Mouse (Mus musculus): Measurements from ENCODE around the gene Mtif2. TPM values are rescaled to one million over a fixed set of nuclear protein-coding genes. Genes with fewer than 3 reads are reported as not detected.

The Mtif2 gene
- 41.8 and 44.8 TPM in 2 replicates for polyA plus RNA-seq (2015; fragmentation: Nextera tagmentation; extraction: Ambion mirVana)

- Histone ChIP-seq H3K9ac (peak within 1 kb of the TSS; percentile 68), H3K27ac (replicated peaks) (peak within 1 kb of the TSS; percentile 85), H3K27me3 (no peaks in the 10 kb centered on the region), H3K9me3 (no peaks in the 10 kb centered on the region), H3K36me3 (peaks cover 5% of the 10 kb centered on the region), H3K4me3 (peak within 1 kb of the TSS; percentile 75), H3K4me1 (replicated peaks) (peaks cover 16% of the 10 kb centered on the region), H3K4me2 (peak within 1 kb of the TSS; percentile 60)
- ATAC-seq (ENCODE audit: low FRiP score, low read depth), result peak; percentile 98
- WGBS, result 3% methylated on average over 47 of the region's 47 CpGs
Observed at GRCm38 (mm10) chr11:29525988-29526794, at the start of gene Mtif2. Gene Mtif2 (plus strand): TSS chr11:29526408.

- ATAC-seq (ENCODE audit: low FRiP score, low read depth), result no peak
- Histone ChIP-seq H3K9ac (no peak overlapping the region), H3K4me2 (no peak overlapping the region), H3K4me3 (no peak overlapping the region), H3K4me1 (replicated peaks) (no peaks in the 10 kb centered on the region), H3K36me3 (peaks cover 46% of the 10 kb centered on the region), H3K9me3 (no peaks in the 10 kb centered on the region), H3K27me3 (no peaks in the 10 kb centered on the region), H3K27ac (replicated peaks) (no peak overlapping the region)
- 93% methylated on average over 1 of the region's 1 CpGs for WGBS
Observed at GRCm38 (mm10) chr11:29493135-29493534, 33.1 kb upstream of the Mtif2 start.

GRCm38 (mm10) chr11:29496962-29497361, 29.2 kb upstream of the Mtif2 start:
- Histone ChIP-seq H3K9ac (no peak overlapping the region), H3K4me1 (replicated peaks) (no peaks in the 10 kb centered on the region), H3K36me3 (peaks cover 41% of the 10 kb centered on the region), H3K4me2 (no peak overlapping the region), H3K9me3 (no peaks in the 10 kb centered on the region), H3K27me3 (no peaks in the 10 kb centered on the region), H3K27ac (replicated peaks) (no peak overlapping the region), H3K4me3 (no peak overlapping the region)
- 80% methylated on average over 3 of the region's 3 CpGs for WGBS
- ATAC-seq (ENCODE audit: low FRiP score, low read depth), result no peak

- Histone ChIP-seq H3K27ac (replicated peaks) (no peak overlapping the region), H3K4me1 (replicated peaks) (no peaks in the 10 kb centered on the region), H3K27me3 (no peaks in the 10 kb centered on the region), H3K4me2 (no peak overlapping the region), H3K4me3 (no peak overlapping the region), H3K9me3 (no peaks in the 10 kb centered on the region), H3K36me3 (peaks cover 42% of the 10 kb centered on the region), H3K9ac (no peak overlapping the region)
- no peak for ATAC-seq (ENCODE audit: low FRiP score, low read depth)
- WGBS, result 94% methylated on average over 10 of the region's 10 CpGs
Observed at GRCm38 (mm10) chr11:29503948-29504893, 22.0 kb upstream of the Mtif2 start.

- Histone ChIP-seq H3K4me3 (no peak overlapping the region), H3K4me1 (replicated peaks) (no peaks in the 10 kb centered on the region), H3K4me2 (no peak overlapping the region), H3K9me3 (no peaks in the 10 kb centered on the region), H3K27me3 (no peaks in the 10 kb centered on the region), H3K36me3 (peaks cover 41% of the 10 kb centered on the region), H3K27ac (replicated peaks) (no peak overlapping the region), H3K9ac (no peak overlapping the region)
- no peak for ATAC-seq (ENCODE audit: low FRiP score, low read depth)
- WGBS, result 93% methylated on average over 2 of the region's 2 CpGs
Observed at GRCm38 (mm10) chr11:29504899-29505625, 21.1 kb upstream of the Mtif2 start.

- H3K36me3 ChIP-seq, result peaks cover 32% of the 10 kb centered on the region
- 100% methylated on average over 1 of the region's 1 CpGs for WGBS
- H3K27me3 ChIP-seq, result no peaks in the 10 kb centered on the region
- H3K4me2 ChIP-seq, result no peak overlapping the region
- H3K9ac ChIP-seq, result no peak overlapping the region
- no peak for ATAC-seq (ENCODE audit: low FRiP score, low read depth)
- H3K9me3 ChIP-seq, result no peaks in the 10 kb centered on the region
- H3K4me1 ChIP-seq (replicated peaks), result peaks cover 7% of the 10 kb centered on the region
- H3K4me3 ChIP-seq, result no peak overlapping the region
- no peak overlapping the region for H3K27ac ChIP-seq (replicated peaks)
Observed at GRCm38 (mm10) chr11:29509421-29509820, 16.8 kb upstream of the Mtif2 start.

- H3K27ac ChIP-seq (replicated peaks), result no peak overlapping the region
- H3K36me3 ChIP-seq, result peaks cover 17% of the 10 kb centered on the region
- H3K4me3 ChIP-seq, result no peak overlapping the region
- no peak overlapping the region for H3K9ac ChIP-seq
- ATAC-seq (ENCODE audit: low FRiP score, low read depth), result no peak
- H3K4me2 ChIP-seq, result no peak overlapping the region
- H3K4me1 ChIP-seq (replicated peaks), result peaks cover 9% of the 10 kb centered on the region
- no peaks in the 10 kb centered on the region for H3K27me3 ChIP-seq
- no peaks in the 10 kb centered on the region for H3K9me3 ChIP-seq
- 95% methylated on average over 4 of the region's 4 CpGs for WGBS
Observed at GRCm38 (mm10) chr11:29512818-29513535, 13.2 kb upstream of the Mtif2 start.

- no peaks in the 10 kb centered on the region for H3K9me3 ChIP-seq
- ATAC-seq (ENCODE audit: low FRiP score, low read depth), result no peak
- no peaks in the 10 kb centered on the region for H3K27me3 ChIP-seq
- H3K4me2 ChIP-seq, result peak overlapping the region; percentile 74
- WGBS, result 29% methylated on average over 10 of the region's 10 CpGs
- H3K27ac ChIP-seq (replicated peaks), result peak overlapping the region; percentile 74; the same call in 1 of the 2 replicates
- H3K9ac ChIP-seq, result peak overlapping the region; percentile 32
- peak overlapping the region; percentile 51 for H3K4me3 ChIP-seq
- peaks cover 17% of the 10 kb centered on the region for H3K36me3 ChIP-seq
- H3K4me1 ChIP-seq (replicated peaks), result peaks cover 9% of the 10 kb centered on the region
Observed at GRCm38 (mm10) chr11:29514325-29514681, 11.9 kb upstream of the Mtif2 start.

GRCm38 (mm10) chr11:29514682-29515412, 11.4 kb upstream of the Mtif2 start, which contains the start of gene Prorsd1:
Gene Prorsd1 (minus strand): TSS chr11:29515033.
- H3K4me2 ChIP-seq, result peak within 1 kb of the TSS; percentile 74
- peak within 1 kb of the TSS; percentile 32 for H3K9ac ChIP-seq
- peak; percentile 98 for ATAC-seq (ENCODE audit: low FRiP score, low read depth)
- H3K36me3 ChIP-seq, result peaks cover 14% of the 10 kb centered on the region
- peaks cover 9% of the 10 kb centered on the region for H3K4me1 ChIP-seq (replicated peaks)
- WGBS, result 3% methylated on average over 40 of the region's 40 CpGs
- H3K27ac ChIP-seq (replicated peaks), result peak within 1 kb of the TSS; percentile 74
- peak within 1 kb of the TSS; percentile 51 for H3K4me3 ChIP-seq
- H3K27me3 ChIP-seq, result no peaks in the 10 kb centered on the region
- no peaks in the 10 kb centered on the region for H3K9me3 ChIP-seq

GRCm38 (mm10) chr11:29538201-29538600, 12.0 kb downstream of the Mtif2 start:
- no peaks in the 10 kb centered on the region for H3K27me3 ChIP-seq
- H3K36me3 ChIP-seq, result peaks cover 65% of the 10 kb centered on the region
- no peaks in the 10 kb centered on the region for H3K4me1 ChIP-seq (replicated peaks)
- H3K9ac ChIP-seq, result no peak overlapping the region
- ATAC-seq (ENCODE audit: low FRiP score, low read depth), result no peak
- H3K9me3 ChIP-seq, result no peaks in the 10 kb centered on the region
- no peak overlapping the region for H3K4me2 ChIP-seq
- no peak overlapping the region for H3K27ac ChIP-seq (replicated peaks)
- no peak overlapping the region for H3K4me3 ChIP-seq
- WGBS, result 93% methylated on average over 1 of the region's 1 CpGs

Measured in hindbrain, embryonic 15.5 days (tissue).